Mouse (Mus musculus): ENCODE data around the gene Nrip2.

Nrip2 gene

DNA sequence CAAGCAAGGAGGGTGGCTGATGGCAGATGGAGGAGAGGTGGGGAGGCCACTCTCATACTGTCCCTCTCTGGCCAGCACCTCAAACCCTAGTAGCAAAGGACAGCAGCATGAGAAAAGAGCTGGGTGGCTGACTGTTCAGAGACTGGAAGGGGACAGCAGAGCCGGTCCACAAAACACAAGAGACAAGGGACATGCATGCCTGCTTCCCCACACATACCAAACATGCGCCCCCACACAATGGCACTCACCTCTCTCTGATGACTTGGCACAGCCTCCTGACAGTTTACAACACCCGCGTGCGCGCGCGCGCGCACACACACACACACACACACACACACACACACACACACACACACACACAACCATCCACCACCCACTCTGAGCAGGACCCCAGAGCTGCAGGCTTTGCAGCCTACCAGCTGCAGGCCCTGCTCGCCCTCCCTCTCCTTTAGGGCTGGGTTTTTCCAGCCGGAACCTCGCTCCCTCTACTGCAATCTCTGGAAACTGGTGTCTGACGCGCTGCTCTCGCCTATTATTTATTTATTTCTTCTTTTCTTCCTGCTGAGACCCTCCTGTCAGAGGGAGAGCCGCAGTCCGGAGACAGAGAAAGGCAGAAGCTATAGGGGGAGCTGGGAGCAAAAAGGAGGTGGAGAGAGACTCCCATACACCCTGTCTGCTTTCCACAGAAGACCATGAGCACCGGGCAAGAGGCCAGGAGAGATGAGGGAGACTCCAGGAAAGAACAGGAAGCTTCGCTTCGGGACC is 507 bp downstream of the Nrip2 start:
- DNase-seq: peak; percentile 9

DNA sequence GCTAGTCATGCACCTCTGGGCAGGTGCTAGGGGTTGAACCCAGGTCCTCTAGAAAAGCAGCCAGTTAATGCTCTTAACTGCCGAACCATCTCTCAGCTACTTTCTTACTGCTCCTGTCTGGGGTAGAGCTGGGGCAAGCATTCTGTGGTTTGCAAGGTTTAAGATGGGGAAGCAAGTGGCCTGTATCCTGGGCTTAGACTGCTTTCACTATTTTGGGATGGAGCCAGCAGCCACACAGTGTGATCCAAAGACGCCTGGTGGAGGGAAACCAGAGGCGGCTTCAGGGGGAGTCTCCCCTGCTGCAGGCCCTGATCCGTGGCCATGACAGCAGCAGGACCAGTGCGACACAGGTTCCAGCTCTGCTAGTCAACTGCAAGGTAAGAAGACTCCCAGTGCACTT is 5.6 kb downstream of the Nrip2 start:
- no peak for DNase-seq

DNA sequence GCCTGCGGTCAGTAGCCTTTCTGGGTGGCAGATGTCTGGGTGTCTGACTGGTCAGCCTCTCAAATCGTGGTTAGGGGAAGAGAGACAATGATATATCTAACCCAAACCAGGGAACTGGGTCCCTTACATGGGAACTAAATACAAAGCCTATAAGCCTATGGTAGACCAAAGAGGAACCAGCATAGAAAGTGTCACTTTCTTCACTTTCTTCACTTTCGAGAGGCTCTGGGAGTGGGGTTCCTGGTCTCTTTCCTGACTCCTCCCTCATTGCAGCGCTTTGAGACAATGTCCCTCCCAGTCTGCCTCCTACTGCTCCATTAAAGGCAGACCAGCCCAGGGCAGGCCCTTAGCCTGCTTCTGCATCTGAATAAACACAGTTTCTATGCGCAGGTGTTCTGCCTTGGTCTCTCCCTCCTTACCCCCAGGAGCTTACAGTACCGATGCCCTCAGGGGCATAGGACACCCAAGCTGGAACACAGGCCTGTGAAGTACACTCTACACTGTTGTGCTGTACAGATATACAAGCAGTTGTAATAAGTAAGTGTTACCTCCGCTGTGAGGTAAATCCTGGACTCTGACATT is 9.5 kb downstream of the Nrip2 start:
- DNase-seq: no peak

DNA sequence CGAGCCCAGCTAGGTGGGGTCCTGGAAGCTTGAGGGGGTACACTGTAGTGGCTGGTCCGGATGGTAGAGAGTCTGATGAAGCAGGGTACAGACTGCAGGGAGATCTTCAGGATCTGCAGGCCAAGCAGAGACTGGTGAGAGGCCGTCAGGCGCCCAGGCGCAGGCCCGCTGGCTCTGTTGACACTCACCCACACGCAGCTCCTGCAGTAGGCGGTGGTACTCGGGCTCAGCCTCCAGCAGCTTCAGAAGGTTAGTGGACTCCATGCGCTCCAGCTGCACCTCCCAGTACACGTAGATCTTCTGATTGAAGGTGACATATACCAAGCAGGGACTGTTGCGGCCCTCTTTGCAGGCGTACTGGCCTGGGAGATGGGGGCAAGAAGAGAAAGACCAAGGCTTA is 11.2 kb downstream of the Nrip2 start:
- DNase-seq: no peak

DNA sequence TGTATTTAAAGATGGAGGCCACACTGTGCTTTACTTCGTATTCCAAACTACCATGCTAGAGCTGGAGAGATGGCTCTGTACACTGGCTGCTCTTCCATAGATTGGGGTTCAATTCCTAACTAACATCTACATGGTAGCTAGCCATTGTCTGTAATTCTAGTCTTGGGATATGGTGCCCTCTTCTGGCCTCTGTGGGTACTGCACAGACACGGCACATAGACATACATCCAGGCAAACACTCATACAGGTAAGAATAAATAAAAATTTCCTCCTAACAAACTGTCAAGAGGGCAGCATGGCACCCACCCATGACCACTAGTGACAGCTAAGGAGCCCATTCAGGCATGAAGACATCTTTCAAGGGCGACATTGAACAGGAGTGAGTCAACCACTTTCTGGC is 12.0 kb downstream of the Nrip2 start:
- DNase-seq: peak; percentile 90

DNA sequence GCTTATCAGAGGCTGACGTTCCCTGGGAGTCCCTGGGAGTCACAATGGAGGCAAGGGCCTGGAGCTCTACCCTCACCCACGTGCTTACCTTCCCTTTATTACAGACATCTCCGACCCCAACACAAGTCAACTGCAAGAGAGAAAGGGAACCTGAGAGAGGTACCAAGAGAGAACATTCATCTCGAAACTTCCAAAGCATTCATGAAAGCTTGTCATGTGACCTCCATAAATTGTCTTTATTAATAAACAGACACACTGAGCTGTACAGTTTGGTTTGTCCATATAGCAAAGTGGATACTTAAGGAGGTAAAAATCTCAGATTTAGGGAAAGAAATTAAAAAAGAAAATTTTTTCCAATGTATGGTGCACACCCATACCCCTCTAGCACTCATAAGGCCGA is 17.1 kb downstream of the Nrip2 start:
- no peak for DNase-seq

DNA sequence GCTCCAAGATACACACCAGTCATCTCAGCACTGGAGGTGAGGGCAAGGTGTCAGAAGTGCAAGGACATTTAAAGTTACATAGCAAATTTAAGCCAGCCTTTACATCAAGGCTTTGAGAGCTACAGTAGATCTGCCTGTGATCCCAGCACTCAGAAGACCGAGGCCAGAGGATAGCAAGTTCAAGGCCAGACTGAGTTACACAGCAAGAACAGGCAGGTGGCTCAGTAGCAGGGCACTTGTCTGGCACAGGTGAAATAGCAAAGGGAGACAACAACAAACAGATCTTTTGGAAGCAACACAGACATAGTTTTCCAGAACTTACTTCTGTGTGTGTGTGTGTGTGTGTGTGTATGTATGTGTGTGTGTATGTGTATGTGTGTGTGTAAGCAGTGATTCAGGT is 19.0 kb downstream of the Nrip2 start:
- DNase-seq: no peak

DNA sequence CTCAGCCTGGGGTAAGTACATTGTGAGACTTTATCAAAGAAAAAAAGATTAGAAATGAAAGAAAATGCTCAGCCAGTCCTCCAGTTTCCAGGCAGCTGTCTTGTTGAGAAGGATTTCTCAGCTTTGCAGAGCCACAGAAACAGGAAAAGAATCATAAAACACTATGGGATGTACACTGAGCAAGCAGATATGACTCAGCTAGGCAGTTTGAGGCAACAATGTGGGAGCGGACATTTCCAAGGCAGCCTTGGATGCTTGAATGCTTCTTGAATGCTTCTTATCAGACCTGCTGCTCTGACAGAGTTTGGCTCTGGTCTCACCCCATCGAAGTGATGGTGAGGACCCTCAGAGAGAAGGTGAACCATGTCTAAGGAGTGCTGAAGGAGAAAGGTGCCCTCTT is 21.9 kb downstream of the Nrip2 start:
- DNase-seq: no peak

DNA sequence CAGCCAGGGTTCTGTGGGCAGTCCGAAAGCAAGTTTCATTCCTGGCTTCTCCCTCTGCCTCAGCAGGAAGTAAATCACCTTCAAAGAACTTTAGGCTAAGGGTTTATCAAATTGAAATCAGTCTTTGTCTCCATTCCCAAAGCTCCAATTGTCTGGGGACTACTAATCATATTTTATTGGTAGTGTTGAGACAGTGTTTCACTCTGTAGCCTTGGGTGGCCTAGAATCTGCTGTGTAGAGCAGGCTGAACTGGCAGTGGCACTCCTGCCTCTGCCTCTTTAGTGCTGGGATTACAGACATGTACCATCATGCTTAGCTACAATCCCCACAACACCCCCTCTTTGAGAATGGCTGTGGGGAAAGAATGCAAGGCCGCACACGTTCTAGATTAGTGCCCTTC is 22.4 kb downstream of the Nrip2 start:
- no peak for DNase-seq

DNA sequence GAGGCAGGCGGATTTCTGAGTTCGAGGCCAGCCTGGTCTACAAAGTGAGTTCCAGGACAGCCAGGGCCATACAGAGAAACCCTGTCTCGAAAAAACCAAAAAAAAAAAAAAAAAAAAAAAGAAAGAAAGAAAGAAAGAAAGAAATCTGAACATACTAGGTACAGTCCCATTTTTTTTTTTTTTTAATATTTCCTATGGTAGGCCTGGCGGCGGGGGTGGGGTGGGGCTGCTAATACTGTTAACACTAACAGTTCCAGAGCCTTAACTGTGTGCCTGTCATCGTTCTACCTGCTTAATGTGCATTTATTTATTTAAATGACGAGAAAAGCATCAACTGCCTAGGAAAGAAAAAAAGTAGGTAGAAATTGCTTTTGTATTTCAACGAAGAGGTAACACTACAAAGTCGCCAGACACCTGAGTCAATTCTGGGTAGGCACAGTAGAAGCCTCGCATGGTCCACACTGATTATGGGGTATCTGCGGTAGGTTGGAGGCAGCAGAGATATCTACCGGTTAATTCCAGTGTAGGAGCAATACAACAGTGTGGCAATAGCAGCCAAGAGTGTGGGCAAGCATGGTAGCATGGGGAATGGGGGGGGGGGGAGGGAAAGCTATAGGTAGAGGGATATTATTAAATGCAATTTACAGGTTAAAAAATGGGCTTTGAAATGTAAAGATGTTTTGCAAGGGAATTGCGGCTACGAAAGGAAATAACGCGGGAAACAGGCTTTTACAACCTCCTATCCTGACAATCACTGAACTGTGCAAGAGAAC is 24.6 kb downstream of the Nrip2 start:
- DNase-seq: no peak

DNA sequence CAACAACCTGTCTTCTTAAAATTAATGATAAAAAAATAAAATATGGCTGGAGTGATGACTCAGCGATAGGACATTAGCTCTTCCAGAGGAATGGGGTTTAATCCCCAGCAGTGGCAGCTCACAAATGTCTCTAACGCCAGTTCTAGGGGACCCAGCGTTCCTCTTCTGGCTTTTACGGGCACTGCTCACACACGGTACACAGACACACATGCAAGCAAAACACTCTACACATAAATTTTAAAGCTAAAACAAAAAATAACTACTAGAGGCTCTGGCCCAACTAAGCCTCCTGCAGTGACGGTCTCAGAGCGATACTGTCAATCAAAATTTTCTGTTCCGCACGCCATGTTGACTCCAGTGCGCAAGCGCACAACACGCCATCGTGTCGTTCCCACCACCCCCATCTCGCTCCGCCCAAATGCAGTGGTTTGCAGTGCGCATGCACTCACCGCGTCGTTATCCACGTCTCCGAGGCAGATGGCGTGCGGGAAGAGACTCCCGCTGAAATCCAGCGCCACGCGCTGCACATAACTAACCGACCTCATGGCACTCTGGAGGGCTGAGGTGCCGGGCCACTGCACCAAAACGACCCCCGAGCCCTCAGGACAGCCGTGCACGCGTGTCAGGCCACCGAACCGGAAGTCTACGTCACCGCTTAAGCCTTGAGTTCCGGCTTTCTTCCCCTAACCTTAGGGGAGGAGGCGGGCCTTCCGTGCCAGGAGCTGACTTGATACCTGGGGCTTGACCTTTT is 25.3 kb downstream of the Nrip2 start, which contains the start of gene Itfg2:
Itfg2 (minus strand) TSS at position 663 of the 751 bp plus-strand sequence.
- peak; percentile 98 for DNase-seq

DNA sequence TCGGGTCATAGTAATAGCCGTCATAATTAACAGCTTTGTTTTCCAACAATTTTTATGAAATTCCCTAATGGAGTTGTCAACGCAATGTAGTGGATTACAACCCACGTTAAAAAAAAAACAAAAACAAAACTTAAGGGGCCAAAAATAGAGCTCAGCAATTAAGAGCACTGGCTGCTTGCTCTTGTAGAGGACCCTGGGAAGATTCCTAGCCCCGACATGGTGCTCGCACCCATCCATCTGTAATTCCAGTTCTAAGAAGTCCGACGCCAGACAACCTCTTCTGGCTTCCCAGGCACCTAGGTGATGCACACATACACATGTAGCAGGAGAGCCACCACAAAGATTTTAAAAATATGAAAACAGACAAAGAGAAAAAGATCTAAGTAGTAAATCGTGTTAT is 25.9 kb downstream of the Nrip2 start:
- no peak for DNase-seq

DNA sequence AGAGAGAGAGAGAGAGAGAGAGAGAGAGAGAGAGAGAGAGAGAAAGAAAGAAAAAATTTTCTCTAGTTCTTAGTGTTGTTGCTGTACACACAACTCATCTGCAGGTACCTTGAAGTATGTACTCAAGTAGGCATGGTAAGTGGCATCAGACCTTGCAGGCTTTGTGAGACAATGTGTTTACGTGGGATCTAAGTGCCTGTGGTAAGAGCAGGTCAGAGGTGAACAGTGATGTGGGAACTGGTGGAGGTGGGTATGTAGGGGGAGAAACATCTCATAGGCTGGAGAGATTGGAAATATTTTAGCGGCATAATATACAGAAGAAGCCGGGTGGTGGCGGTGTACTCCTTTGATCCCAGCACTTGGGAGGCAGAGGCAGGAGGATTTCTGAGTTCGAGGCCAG is 28.5 kb downstream of the Nrip2 start:
- DNase-seq: peak; percentile 29

DNA sequence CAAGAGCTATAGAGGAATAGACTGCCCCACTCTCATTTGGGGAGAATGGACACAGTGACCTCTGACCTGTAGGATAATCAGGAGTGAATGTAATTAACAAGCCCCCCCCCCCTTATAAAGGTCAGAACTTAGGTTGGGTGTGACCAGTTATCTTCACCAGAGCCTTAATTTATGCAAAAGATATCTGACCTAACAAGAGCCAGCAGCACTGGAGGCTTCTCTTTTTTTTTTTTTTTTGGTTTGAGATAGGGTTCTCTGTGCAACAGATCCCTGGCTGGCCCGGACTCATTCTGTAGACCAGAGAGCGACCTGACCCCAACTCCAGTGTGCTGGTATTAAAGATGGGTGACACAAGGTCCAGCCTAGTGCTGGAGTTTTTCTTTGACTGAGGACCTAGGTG is 30.2 kb downstream of the Nrip2 start:
- no peak for DNase-seq

DNA sequence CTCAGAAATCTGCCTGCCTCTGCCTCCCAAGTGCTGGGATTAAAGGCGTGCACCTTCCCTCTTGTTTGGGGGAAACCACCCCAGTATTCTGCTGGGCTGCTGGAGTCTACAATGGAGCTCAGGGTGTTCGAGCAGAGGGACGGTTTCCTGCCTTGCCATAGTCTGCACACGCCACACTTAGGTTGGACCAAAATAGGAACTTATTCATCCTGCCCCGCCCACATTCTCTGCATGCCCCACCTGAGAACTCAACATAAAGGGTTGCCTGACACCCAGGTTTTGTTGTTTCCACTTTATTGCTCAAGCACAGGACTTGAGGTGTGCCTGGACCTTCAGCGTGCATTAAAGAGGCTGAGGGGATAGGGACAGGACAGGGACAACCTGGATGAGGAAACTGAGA is 30.7 kb downstream of the Nrip2 start:
- DNase-seq: peak; percentile 26

DNA sequence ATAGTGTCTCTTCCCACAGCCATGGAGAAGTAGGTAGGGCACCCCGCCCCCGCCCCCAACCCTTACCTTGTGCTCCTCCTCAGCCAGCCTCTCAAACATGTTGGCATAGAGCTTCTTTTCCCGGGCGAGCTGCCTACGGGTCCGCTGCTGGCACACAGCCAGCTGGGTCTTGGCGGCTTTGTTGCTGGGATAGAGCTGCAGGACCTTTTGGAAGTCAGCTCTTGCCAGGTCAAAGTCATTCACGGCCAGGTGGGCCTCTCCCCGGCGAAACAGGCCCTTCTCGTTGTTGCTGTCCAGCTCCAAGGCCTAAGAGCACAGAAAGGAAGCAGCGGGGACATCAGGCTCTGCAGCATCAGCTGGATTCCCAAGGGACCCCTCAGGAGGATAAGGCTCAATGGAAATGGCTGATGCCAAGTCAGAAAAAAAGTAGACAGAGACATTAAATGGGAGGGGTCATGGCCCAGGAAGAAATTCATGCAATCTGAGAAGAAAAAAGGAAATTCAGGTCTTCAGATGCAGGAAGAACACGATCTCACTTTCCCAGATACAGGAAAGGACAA is 33.3 kb downstream of the Nrip2 start:
- peak; percentile 17 for DNase-seq

DNA sequence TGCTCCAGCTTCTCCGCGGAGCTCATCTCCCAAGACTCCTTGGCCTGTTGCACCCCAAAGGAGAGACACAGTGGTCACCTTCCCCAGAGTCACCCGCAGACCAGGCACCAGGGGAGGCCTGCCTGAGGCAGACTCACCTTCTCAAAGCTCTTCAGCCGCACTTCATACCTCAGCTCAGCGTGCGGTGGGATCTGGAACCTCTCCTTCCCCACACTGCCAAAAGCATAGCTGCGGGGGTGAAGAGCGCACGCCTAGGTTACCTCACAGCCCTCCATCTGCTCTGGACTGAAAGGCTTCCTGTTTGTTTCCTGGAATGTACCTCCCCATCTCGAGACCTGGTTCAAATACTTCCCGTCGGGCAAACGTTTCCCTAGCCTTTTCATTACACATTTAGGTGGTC is 34.5 kb downstream of the Nrip2 start:
- no peak for DNase-seq

DNA sequence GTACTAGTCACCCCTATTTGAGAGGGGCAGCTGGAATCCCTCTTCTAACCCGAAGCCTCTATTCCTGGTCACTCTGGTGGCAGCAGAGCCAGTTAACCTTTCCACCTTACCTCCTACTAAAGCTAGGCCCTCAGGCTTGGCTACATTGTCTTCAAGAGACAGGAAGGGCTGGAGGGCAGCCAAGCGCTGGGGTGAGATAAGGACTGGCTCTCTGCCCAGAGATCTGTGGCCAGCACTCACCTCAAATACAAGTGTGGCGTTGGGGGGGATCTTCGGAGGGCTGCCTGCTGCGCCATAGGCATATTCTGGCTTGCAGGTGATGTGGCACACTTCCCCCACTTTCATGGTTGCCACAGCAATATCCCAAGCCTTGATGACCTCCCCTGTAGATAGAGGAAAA is 36.4 kb downstream of the Nrip2 start:
- DNase-seq: peak; percentile 95

DNA sequence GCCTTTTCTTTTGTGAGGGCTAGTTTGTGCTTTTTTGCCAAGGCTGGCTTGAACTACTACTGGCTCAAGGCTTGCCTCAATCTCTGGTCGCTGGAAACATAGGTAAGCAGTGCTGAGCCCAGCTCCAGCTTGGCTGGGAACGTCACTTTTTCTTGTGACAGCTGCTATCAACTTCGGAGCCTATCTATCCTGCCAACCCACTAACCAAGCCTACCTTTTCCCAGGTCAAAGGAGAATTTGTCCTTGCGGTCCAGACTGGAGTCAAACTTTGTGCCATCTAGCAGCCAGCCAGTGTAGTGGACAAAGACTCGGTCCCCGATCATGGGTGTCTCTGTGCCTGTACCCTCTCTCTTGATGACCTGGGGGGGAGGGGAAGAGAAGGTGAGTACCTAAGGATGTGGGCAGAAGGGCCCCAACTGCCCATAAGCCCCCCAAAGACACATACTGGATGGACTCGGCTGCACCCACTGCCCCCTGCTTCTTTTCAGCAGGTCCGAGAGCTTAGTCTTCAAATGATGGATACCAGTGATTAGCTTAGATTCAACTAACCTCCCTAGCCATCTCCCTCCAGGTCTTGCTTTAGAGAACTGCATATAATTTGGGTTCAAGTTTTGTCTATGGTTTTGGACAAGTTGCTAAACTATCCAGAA is 37.4 kb downstream of the Nrip2 start:
- DNase-seq: no peak

DNA sequence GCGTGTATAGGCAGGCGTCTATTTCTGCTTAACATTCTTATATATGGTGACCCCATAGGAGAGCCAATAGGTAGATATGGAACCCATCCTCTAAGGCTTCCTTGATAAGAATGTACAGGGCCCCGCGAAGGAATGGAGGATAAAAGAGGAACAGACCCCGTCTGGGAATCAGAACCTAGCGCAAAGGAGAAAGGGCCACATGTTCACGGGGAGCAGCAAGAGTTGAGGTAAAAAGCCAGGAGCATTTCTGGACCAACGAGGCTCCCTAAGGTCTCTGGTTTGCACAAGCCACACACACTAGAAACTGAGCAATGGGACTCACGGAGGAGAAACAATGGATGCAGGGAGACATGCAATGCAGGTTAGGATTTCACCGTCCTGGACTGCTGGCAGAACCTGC is 38.2 kb downstream of the Nrip2 start:
- no peak for DNase-seq

DNA sequence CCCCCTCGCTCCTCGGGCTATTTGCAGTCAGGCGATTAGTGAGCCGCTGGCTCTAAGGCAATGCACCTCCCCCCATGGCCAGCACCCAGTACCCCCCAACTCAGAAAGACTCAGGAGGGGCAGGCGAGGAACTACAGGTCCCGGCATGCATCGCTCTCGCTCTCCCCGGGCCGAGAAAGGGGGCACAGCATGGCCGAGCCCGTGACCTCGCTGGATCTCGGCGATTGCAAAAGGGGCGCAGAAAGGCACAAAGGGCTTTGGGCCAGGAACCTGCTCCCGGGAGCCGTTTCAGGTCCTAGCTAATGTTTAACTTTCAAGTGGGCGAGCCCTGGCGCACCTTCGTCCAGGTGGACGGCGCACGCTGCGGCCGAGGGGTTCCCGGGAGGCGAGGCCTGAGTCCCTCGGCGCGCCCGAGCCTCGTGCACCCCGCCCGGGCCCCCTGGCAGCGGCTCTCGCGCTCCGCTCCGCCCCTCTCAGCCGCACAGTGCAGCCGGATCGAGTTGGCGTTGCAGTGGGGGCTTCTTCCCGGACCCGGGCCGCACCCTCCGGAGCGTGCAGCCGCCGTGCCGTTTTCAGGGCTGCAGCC is 38.7 kb downstream of the Nrip2 start:
- peak; percentile 77 for DNase-seq

DNA sequence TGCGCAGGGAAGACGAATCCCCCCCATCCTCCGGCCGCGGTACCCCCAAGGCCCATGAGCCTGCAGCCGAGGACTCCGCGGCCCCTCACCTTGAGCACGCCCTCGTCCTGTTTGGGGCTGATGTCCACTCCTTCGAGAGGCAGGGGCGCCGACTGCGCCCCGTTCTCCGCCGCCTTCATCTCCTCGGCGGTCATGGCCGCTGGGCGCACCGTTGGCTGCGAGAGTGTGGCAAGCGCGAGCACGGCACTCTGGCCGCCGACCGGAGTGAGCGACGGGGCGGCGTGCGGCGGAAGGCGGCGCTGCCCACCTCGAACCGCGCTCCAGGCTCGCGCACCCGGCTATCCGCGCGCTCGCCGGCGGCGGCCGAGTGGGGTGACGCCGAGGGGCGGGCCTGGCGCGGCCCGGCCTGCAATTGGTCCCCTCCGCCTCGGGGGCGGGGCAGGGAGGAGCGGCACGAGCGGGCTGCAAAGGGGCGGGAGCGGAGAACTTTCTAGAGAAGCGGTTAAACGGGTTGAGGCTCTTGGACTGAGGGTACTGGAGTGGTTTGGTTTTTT is 39.3 kb downstream of the Nrip2 start, which contains the start of gene Fkbp4:
Fkbp4 (minus strand) TSS at position 361 of the 554 bp plus-strand sequence.
- DNase-seq: peak; percentile 95
